Mouse (Mus musculus): ENCODE results near the gene Tmcc1. TPM values are rescaled to one million over a fixed set of nuclear protein-coding genes. Genes with fewer than 3 reads are reported as not detected.
"Not testable (repeated sequence)": the region's sequence is repeated elsewhere in the genome, so short reads cannot be mapped to it uniquely, and the experiment has no call there.

Tmcc1 gene
- 11.1 and 14.2 TPM in 2 replicates for polyA plus RNA-seq (2015; fragmentation: Nextera tagmentation; extraction: Ambion mirVana)

- no peaks in the 10 kb centered on the region for H3K27me3 ChIP-seq (ENCODE audit: control insufficient read depth, insufficient read depth, low read depth, low read length)
- peak within 1 kb of the TSS; percentile 86 for H3K4me2 ChIP-seq (ENCODE audit: low read depth, low read length)
- peaks cover 19% of the 10 kb centered on the region for H3K4me1 ChIP-seq (replicated peaks; ENCODE audit: control insufficient read depth, insufficient read depth, low read length)
- ATAC-seq (ENCODE audit: low read depth): peak; percentile 97
- H3K27ac ChIP-seq (ENCODE audit: low read length): peak within 1 kb of the TSS; percentile 68
- H3K9me3 ChIP-seq (ENCODE audit: control insufficient read depth, low read length): no peaks in the 10 kb centered on the region
- H3K9ac ChIP-seq (ENCODE audit: low read length): peak within 1 kb of the TSS; percentile 96
- H3K36me3 ChIP-seq (ENCODE audit: control insufficient read depth, insufficient read depth, low read length): no peaks in the 10 kb centered on the region
- WGBS: under 1% methylated on average over 58 of the region's 68 CpGs
- H3K4me3 ChIP-seq (ENCODE audit: low read length): peak within 1 kb of the TSS; percentile 74
Observed at GRCm38 (mm10) chr6:116193394-116194393, at the start of gene Tmcc1. Tmcc1 (minus strand) TSS chr6:116193486.

GRCm38 (mm10) chr6:116240371-116240770 lies 47.1 kb upstream of the Tmcc1 start:
- WGBS: 77% methylated on average over 2 of the region's 2 CpGs
- no peak overlapping the region for H3K27ac ChIP-seq (ENCODE audit: low read length)
- H3K4me1 ChIP-seq (replicated peaks; ENCODE audit: control insufficient read depth, insufficient read depth, low read length): no peaks in the 10 kb centered on the region
- H3K4me2 ChIP-seq (ENCODE audit: low read depth, low read length): no peak overlapping the region
- peaks cover 21% of the 10 kb centered on the region for H3K36me3 ChIP-seq (ENCODE audit: control insufficient read depth, insufficient read depth, low read length)
- no peak overlapping the region for H3K9ac ChIP-seq (ENCODE audit: low read length)
- ATAC-seq (ENCODE audit: low read depth): no peak
- H3K4me3 ChIP-seq (ENCODE audit: low read length): no peak overlapping the region
- H3K27me3 ChIP-seq (ENCODE audit: control insufficient read depth, insufficient read depth, low read depth, low read length): no peaks in the 10 kb centered on the region
- H3K9me3 ChIP-seq (ENCODE audit: control insufficient read depth, low read length): no peaks in the 10 kb centered on the region

- Histone ChIP-seq H3K27me3 (ENCODE audit: control insufficient read depth, insufficient read depth, low read depth, low read length) (no peaks in the 10 kb centered on the region), H3K9ac (ENCODE audit: low read length) (no peak overlapping the region), H3K27ac (ENCODE audit: low read length) (no peak overlapping the region), H3K9me3 (ENCODE audit: control insufficient read depth, low read length) (no peaks in the 10 kb centered on the region), H3K4me1 (replicated peaks; ENCODE audit: control insufficient read depth, insufficient read depth, low read length) (no peaks in the 10 kb centered on the region), H3K4me3 (ENCODE audit: low read length) (no peak overlapping the region), H3K4me2 (ENCODE audit: low read depth, low read length) (no peak overlapping the region), H3K36me3 (ENCODE audit: control insufficient read depth, insufficient read depth, low read length) (peaks cover 22% of the 10 kb centered on the region)
- ATAC-seq (ENCODE audit: low read depth): no peak
- 89% methylated on average over 5 of the region's 5 CpGs for WGBS
Observed at GRCm38 (mm10) chr6:116238083-116238482, 44.8 kb upstream of the Tmcc1 start.

- no peak for ATAC-seq (ENCODE audit: low read depth)
- Histone ChIP-seq H3K27me3 (ENCODE audit: control insufficient read depth, insufficient read depth, low read depth, low read length) (no peaks in the 10 kb centered on the region), H3K4me2 (ENCODE audit: low read depth, low read length) (no peak overlapping the region), H3K4me3 (ENCODE audit: low read length) (no peak overlapping the region), H3K36me3 (ENCODE audit: control insufficient read depth, insufficient read depth, low read length) (peaks cover 28% of the 10 kb centered on the region), H3K27ac (ENCODE audit: low read length) (no peak overlapping the region), H3K9me3 (ENCODE audit: control insufficient read depth, low read length) (no peaks in the 10 kb centered on the region), H3K9ac (ENCODE audit: low read length) (no peak overlapping the region), H3K4me1 (replicated peaks; ENCODE audit: control insufficient read depth, insufficient read depth, low read length) (no peaks in the 10 kb centered on the region)
- WGBS: 92% methylated on average over 5 of the region's 5 CpGs
Observed at GRCm38 (mm10) chr6:116235336-116235735, 42.0 kb upstream of the Tmcc1 start.

- H3K4me1 ChIP-seq (replicated peaks; ENCODE audit: control insufficient read depth, insufficient read depth, low read length); ATAC-seq (ENCODE audit: low read depth); H3K4me2 ChIP-seq (ENCODE audit: low read depth, low read length); H3K9ac ChIP-seq (ENCODE audit: low read length); H3K9me3 ChIP-seq (ENCODE audit: control insufficient read depth, low read length); H3K27ac ChIP-seq (ENCODE audit: low read length); H3K4me3 ChIP-seq (ENCODE audit: low read length); H3K27me3 ChIP-seq (ENCODE audit: control insufficient read depth, insufficient read depth, low read depth, low read length): not testable (repeated sequence)
- WGBS: 90% methylated on average over 2 of the region's 2 CpGs
- peaks cover 25% of the 10 kb centered on the region for H3K36me3 ChIP-seq (ENCODE audit: control insufficient read depth, insufficient read depth, low read length)
Observed at GRCm38 (mm10) chr6:116234821-116235220, 41.5 kb upstream of the Tmcc1 start.

- peak; percentile 61; the same call in 1 of the 2 replicates for ATAC-seq (ENCODE audit: low read depth)
- no peak overlapping the region for H3K27ac ChIP-seq (ENCODE audit: low read length)
- H3K27me3 ChIP-seq (ENCODE audit: control insufficient read depth, insufficient read depth, low read depth, low read length): no peaks in the 10 kb centered on the region
- H3K4me3 ChIP-seq (ENCODE audit: low read length): no peak overlapping the region
- WGBS: 62% methylated on average over 12 of the region's 12 CpGs
- H3K36me3 ChIP-seq (ENCODE audit: control insufficient read depth, insufficient read depth, low read length): peaks cover 24% of the 10 kb centered on the region
- H3K9me3 ChIP-seq (ENCODE audit: control insufficient read depth, low read length): no peaks in the 10 kb centered on the region
- H3K4me1 ChIP-seq (replicated peaks; ENCODE audit: control insufficient read depth, insufficient read depth, low read length): no peaks in the 10 kb centered on the region
- H3K4me2 ChIP-seq (ENCODE audit: low read depth, low read length): no peak overlapping the region
- H3K9ac ChIP-seq (ENCODE audit: low read length): no peak overlapping the region
Observed at GRCm38 (mm10) chr6:116228785-116229525, 35.7 kb upstream of the Tmcc1 start.

- H3K4me2 ChIP-seq (ENCODE audit: low read depth, low read length): no peak overlapping the region
- peaks cover 24% of the 10 kb centered on the region for H3K36me3 ChIP-seq (ENCODE audit: control insufficient read depth, insufficient read depth, low read length)
- H3K27ac ChIP-seq (ENCODE audit: low read length): no peak overlapping the region
- no peaks in the 10 kb centered on the region for H3K27me3 ChIP-seq (ENCODE audit: control insufficient read depth, insufficient read depth, low read depth, low read length)
- H3K9me3 ChIP-seq (ENCODE audit: control insufficient read depth, low read length): no peaks in the 10 kb centered on the region
- no peaks in the 10 kb centered on the region for H3K4me1 ChIP-seq (replicated peaks; ENCODE audit: control insufficient read depth, insufficient read depth, low read length)
- peak; percentile 67 for ATAC-seq (ENCODE audit: low read depth)
- H3K4me3 ChIP-seq (ENCODE audit: low read length): no peak overlapping the region
- 72% methylated on average over 11 of the region's 11 CpGs for WGBS
- no peak overlapping the region for H3K9ac ChIP-seq (ENCODE audit: low read length)
Observed at GRCm38 (mm10) chr6:116227767-116228166, 34.5 kb upstream of the Tmcc1 start.

GRCm38 (mm10) chr6:116207729-116208534 lies 14.6 kb upstream of the Tmcc1 start, which contains the start of gene Washc2:
Washc2 (plus strand) TSS chr6:116208038.
- no peaks in the 10 kb centered on the region for H3K27me3 ChIP-seq (ENCODE audit: control insufficient read depth, insufficient read depth, low read depth, low read length)
- peak within 1 kb of the TSS; percentile 62 for H3K27ac ChIP-seq (ENCODE audit: low read length)

More at GRCm38 (mm10) chr6:116207729-116208534, 14.6 kb upstream of the Tmcc1 start, which contains the start of gene Washc2:
- ATAC-seq (ENCODE audit: low read depth): peak; percentile 99
- H3K36me3 ChIP-seq (ENCODE audit: control insufficient read depth, insufficient read depth, low read length): peaks cover 8% of the 10 kb centered on the region; the same call in 1 of the 2 replicates
- peaks cover 6% of the 10 kb centered on the region for H3K4me1 ChIP-seq (replicated peaks; ENCODE audit: control insufficient read depth, insufficient read depth, low read length)
- H3K9ac ChIP-seq (ENCODE audit: low read length): peak within 1 kb of the TSS; percentile 90
- peak within 1 kb of the TSS; percentile 89 for H3K4me3 ChIP-seq (ENCODE audit: low read length)
- H3K4me2 ChIP-seq (ENCODE audit: low read depth, low read length): peak within 1 kb of the TSS; percentile 91
- H3K9me3 ChIP-seq (ENCODE audit: control insufficient read depth, low read length): no peaks in the 10 kb centered on the region
- WGBS: under 1% methylated on average over 51 of the region's 51 CpGs
